Mouse (Mus musculus) left cerebral cortex, postnatal 10 days (tissue): ENCODE measurements at regions not wholly inside any gene's neighbourhood (a gene's known extent, or its start where the extent isn't known, plus 50 kb on each side); places are given as distances from the start of the nearest gene placed in this dataset.
"Not testable (repeated sequence)": the region's sequence is repeated elsewhere in the genome, so short reads cannot be mapped to it uniquely, and the experiment has no call there.

ENCODE experiments used
- DNase-seq, 2 experiments: peaks; one replicate each; pipeline ENCODE4 v3.0.0; 2021 to 2022; ENCODE audit warnings: low spot score in 2 of 2, mixed read lengths in 1 of 2; ENCODE audit errors: extremely low spot score in 1 of 2
- intact Hi-C: fragments of 180-260 bp; cut with DNase I; formaldehyde crosslinking; loops from one replicate; pipeline ENCODE4 v1.15.1; 2025

GRCm38 (mm10) chr9:94188124-94188523, 349.8 kb downstream of the 1190002N15Rik start:
- intact Hi-C loops = no loop called here
- no peak for DNase-seq

- no peak for DNase-seq
These were observed 367.8 kb downstream of the 1190002N15Rik start for GRCm38 (mm10) chr9:94169905-94170612.

GRCm38 (mm10) chr9:94163671-94164070, 374.2 kb downstream of the 1190002N15Rik start:
- no peak for DNase-seq
- intact Hi-C loops = no loop called here

More at GRCm38 (mm10) chr9:94169905-94170612, 367.8 kb downstream of the 1190002N15Rik start:
- intact Hi-C loops = no loop called here

GRCm38 (mm10) chr9:94155581-94155980, 382.3 kb downstream of the 1190002N15Rik start:
- intact Hi-C loops = no loop called here
- DNase-seq = no peak

GRCm38 (mm10) chr9:94148474-94148873, 389.4 kb downstream of the 1190002N15Rik start:
- intact Hi-C loops = no loop called here
- DNase-seq = no peak

- intact Hi-C loops = no loop called here
- no peak for DNase-seq
These were observed 391.1 kb downstream of the 1190002N15Rik start for GRCm38 (mm10) chr9:94146787-94147186.

- no peak for DNase-seq
- intact Hi-C loops = no loop called here
These were observed 401.4 kb downstream of the 1190002N15Rik start for GRCm38 (mm10) chr9:94136444-94136843.

GRCm38 (mm10) chr9:94133682-94134081, 404.2 kb downstream of the 1190002N15Rik start:
- intact Hi-C loops = no loop called here
- no peak for DNase-seq

GRCm38 (mm10) chr9:94131367-94131766, 406.5 kb downstream of the 1190002N15Rik start:
- DNase-seq = no peak
- intact Hi-C loops = no loop called here

- intact Hi-C loops = no loop called here
- DNase-seq = no peak
These were observed 420.9 kb downstream of the 1190002N15Rik start for GRCm38 (mm10) chr9:94116961-94117360.

GRCm38 (mm10) chr9:94107701-94108100, 430.2 kb downstream of the 1190002N15Rik start:
- DNase-seq, intact Hi-C loops: not testable (repeated sequence)

- intact Hi-C loops = no loop called here
- DNase-seq = no peak
These were observed 433.2 kb downstream of the 1190002N15Rik start for GRCm38 (mm10) chr9:94104669-94105068.

GRCm38 (mm10) chr9:94101958-94102357, 435.9 kb downstream of the 1190002N15Rik start:
- no peak for DNase-seq
- intact Hi-C loops = no loop called here

- intact Hi-C loops = no loop called here
These were observed 443.1 kb downstream of the 1190002N15Rik start for GRCm38 (mm10) chr9:94094800-94095199.

GRCm38 (mm10) chr9:94091658-94092225, 446.1 kb downstream of the 1190002N15Rik start:
- no peak for DNase-seq
- intact Hi-C loops = no loop called here

More at GRCm38 (mm10) chr9:94094800-94095199, 443.1 kb downstream of the 1190002N15Rik start:
- no peak for DNase-seq

- no peak for DNase-seq
- intact Hi-C loops = no loop called here
These were observed 448.1 kb downstream of the 1190002N15Rik start for GRCm38 (mm10) chr9:94089759-94090158.

GRCm38 (mm10) chr9:94083629-94084411, 454.1 kb downstream of the 1190002N15Rik start:
- intact Hi-C loops = no loop called here
- no peak for DNase-seq

- intact Hi-C loops = no loop called here
- no peak for DNase-seq
These were observed 463.0 kb downstream of the 1190002N15Rik start for GRCm38 (mm10) chr9:94074904-94075303.

GRCm38 (mm10) chr9:94067121-94067520, 470.8 kb downstream of the 1190002N15Rik start:
- peak in 1 of 2 experiments; percentile 19 for DNase-seq
- intact Hi-C loops = no loop called here

GRCm38 (mm10) chr9:94053229-94053628, 484.7 kb downstream of the 1190002N15Rik start:
- intact Hi-C loops = no loop called here
- no peak for DNase-seq
